ENCODE assay signal across 8 mouse cellular contexts in genomic region chr17:29347126-29347644, GRCm38 (mm10). TPM values are rescaled to one million over a fixed set of nuclear protein-coding genes. Genes with fewer than 3 reads are reported as not detected.
DNase-seq lines count a peak whose midpoint lies in the region; ATAC-seq and TF ChIP-seq lines count a peak whose summit lies in the region.

No protein-coding gene starts in this region.

- H3K27ac ChIP-seq in embryonic facial prominence, embryonic 11.5 days (replicated peaks; ENCODE audit: low read depth, low read length): peak overlapping the region; percentile 74

- H3K4me3 ChIP-seq in G1E (ENCODE audit: low read depth, low read length): peak overlapping the region; percentile 92
- H3K4me3 ChIP-seq in embryonic facial prominence, embryonic 11.5 days (ENCODE audit: low read depth, low read length): peak overlapping the region; percentile 87

- H3K36me3 ChIP-seq in G1E (replicated peaks): peaks cover 37% of the 10 kb centered on the region
- no peaks in the 10 kb centered on the region for H3K36me3 ChIP-seq in embryonic facial prominence, embryonic 11.5 days (replicated peaks; ENCODE audit: control insufficient read depth, insufficient read depth, low read depth, low read length)

- no peak for TF ChIP-seq CTCF in G1E (IDR thresholded peaks at IDR 0.05; ENCODE audit: low read depth, low read length)

- H3K9ac ChIP-seq in embryonic facial prominence, embryonic 11.5 days (replicated peaks; ENCODE audit: low read length): peak overlapping the region; percentile 84

- H3K27me3 ChIP-seq in G1E (ENCODE audit: insufficient read depth, low read length): peaks cover 2% of the 10 kb centered on the region; the same call in 1 of the 2 replicates
- no peaks in the 10 kb centered on the region for H3K27me3 ChIP-seq in embryonic facial prominence, embryonic 11.5 days (ENCODE audit: control insufficient read depth, insufficient read depth, low read length)

- H3K9me3 ChIP-seq in G1E (replicated peaks): no peaks in the 10 kb centered on the region
- H3K9me3 ChIP-seq in embryonic facial prominence, embryonic 11.5 days (replicated peaks; ENCODE audit: control insufficient read depth, low read length): no peaks in the 10 kb centered on the region

- ATAC-seq in G1E (ENCODE audit: extremely low read depth, insufficient number of reproducible peaks, low FRiP score, poor library complexity, severe bottlenecking): no peak
- ATAC-seq in embryonic facial prominence, embryonic 11.5 days (replicated peaks; ENCODE audit: insufficient number of reproducible peaks, low FRiP score, low TSS enrichment, low read depth): peak; percentile 21; the same call in 1 of the 2 replicates
- peak; percentile 17 for ATAC-seq in inflammation-experienced regulatory T-cells, adult 6 months

- H3K4me1 ChIP-seq in G1E (ENCODE audit: insufficient read depth, low read depth, low read length): peaks cover 43% of the 10 kb centered on the region
- peaks cover 3% of the 10 kb centered on the region; the same call in 1 of the 2 replicates for H3K4me1 ChIP-seq in embryonic facial prominence, embryonic 11.5 days (ENCODE audit: control insufficient read depth, insufficient read depth, low read length)

- H3K4me2 ChIP-seq in embryonic facial prominence, embryonic 11.5 days (ENCODE audit: low read depth, low read length): peak overlapping the region; percentile 49

- under 1% methylated on average over 43 of the region's 45 CpGs for WGBS in embryonic facial prominence, embryonic 11.5 days

- DNase-seq in kidney, adult 11 months: peak; percentile 34
- no peak for DNase-seq in kidney, adult 18-20 months
- peak; percentile 55 for DNase-seq in G1E (ENCODE audit: low spot score)
- DNase-seq in embryonic facial prominence, embryonic 11.5 days (ENCODE audit: low spot score): peak; percentile 38
- peak; percentile 26 for DNase-seq in lung, postnatal 14 days
- DNase-seq in ovary, postnatal 36 days (ENCODE audit: low spot score): no peak
- DNase-seq in layer of hippocampus, adult 9-10 months (ENCODE audit: low spot score): no peak

RNA-seq across cellular contexts. Expression of gene Mtch1, which starts 0.5 kb away (rescaled TPM):
- 82.9 and 101 TPM in 2 replicates for total RNA-seq in G1E (2014; fragmentation: Nextera tagmentation)
- 78.7 and 86.7 TPM in 2 replicates for total RNA-seq in G1E (2017)
- polyA plus RNA-seq in G1E (2012): 175 and 181 TPM in 2 replicates
- 370 and 382 TPM in 2 replicates for polyA plus RNA-seq in embryonic facial prominence, embryonic 11.5 days (2014; fragmentation: Nextera tagmentation; extraction: Ambion mirVana)
- polyA plus RNA-seq in inflammation-experienced regulatory T-cells, adult 6 months (2017; shearing (Covaris generic)): 10 to 100 TPM; 13.4 to 15.9 (median 13.4) TPM

RNA-seq across cellular contexts. Expression of gene Fgd2, which starts 13.5 kb away (rescaled TPM):
- not detected in 2 replicates for total RNA-seq in G1E (2014; fragmentation: Nextera tagmentation)
- total RNA-seq in G1E (2017): 0.41 and 0.60 TPM in 2 replicates
- polyA plus RNA-seq in G1E (2012): 0.08 and 0.22 TPM in 2 replicates
- polyA plus RNA-seq in embryonic facial prominence, embryonic 11.5 days (2014; fragmentation: Nextera tagmentation; extraction: Ambion mirVana): 7.0 and 8.6 TPM in 2 replicates
- 1 to 10 TPM in 2 of 3 experiments, not detected in 1; 1.5 to 3.3 TPM for polyA plus RNA-seq in inflammation-experienced regulatory T-cells, adult 6 months (2017; shearing (Covaris generic))

RNA-seq across cellular contexts. Expression of gene Pi16, which starts 29.7 kb away (rescaled TPM):
- 1.7 and 2.5 TPM in 2 replicates for total RNA-seq in G1E (2014; fragmentation: Nextera tagmentation)
- 5.5 and 5.8 TPM in 2 replicates for total RNA-seq in G1E (2017)
- polyA plus RNA-seq in G1E (2012): 7.5 and 7.6 TPM in 2 replicates
- 0.32 and 0.56 TPM in 2 replicates for polyA plus RNA-seq in embryonic facial prominence, embryonic 11.5 days (2014; fragmentation: Nextera tagmentation; extraction: Ambion mirVana)
- under 1 TPM; 0.30 to 0.57 (median 0.53) TPM for polyA plus RNA-seq in inflammation-experienced regulatory T-cells, adult 6 months (2017; shearing (Covaris generic))

Comparison
In these comparisons a context has a peak if more than half of its experiments do, and no peak if none do; other contexts are left out.
1. DNase-seq: peak in kidney, adult 11 months (single experiment), G1E (single experiment), embryonic facial prominence, embryonic 11.5 days (single experiment) and lung, postnatal 14 days (single experiment); none in kidney, adult 18-20 months (single experiment), ovary, postnatal 36 days (single experiment) and layer of hippocampus, adult 9-10 months (single experiment).
2. RNA of gene Mtch1, which starts 0.5 kb away (polyA plus RNA-seq): 370 to 382 TPM in embryonic facial prominence, embryonic 11.5 days and 175 to 181 TPM in G1E; 13.4 to 15.9 TPM in inflammation-experienced regulatory T-cells, adult 6 months; every median in the first group is over 10 times any median in the second.